In the genomic region with DNA sequence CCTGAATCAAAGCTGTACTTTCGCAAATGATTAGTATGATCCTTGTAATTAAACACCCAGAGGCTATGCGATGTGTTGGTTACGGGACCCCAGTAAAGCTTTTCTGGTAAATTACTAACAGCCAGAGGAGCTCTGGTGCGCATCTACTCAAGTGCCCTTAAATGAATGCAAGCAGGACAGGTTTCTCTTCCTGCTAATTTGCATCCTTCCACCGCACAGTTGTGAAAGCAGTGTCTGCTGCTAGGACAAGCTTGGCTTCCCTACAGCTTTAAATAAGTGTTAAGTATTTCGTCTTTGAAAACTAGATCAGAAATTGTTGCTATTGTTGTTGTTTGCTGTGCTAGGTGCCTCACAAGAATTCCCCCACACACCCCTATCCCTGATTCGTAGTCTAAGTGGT, we compare ENCODE assay signal across 23 mouse cellular contexts.
DNase-seq lines count a peak whose midpoint lies in the region; ATAC-seq and TF ChIP-seq lines count a peak whose summit lies in the region.
"Had no signal": no experiment of that assay in that cellular context is flagged by ENCODE, and none has a peak within 500 bp of the region (broad histone marks: within the 10 kb centered on the region; RNA-seq: fewer than 3 reads in every experiment).

No protein-coding gene starts in this region.

- no peak overlapping the region for H3K4me2 ChIP-seq in neural tube, embryonic 15.5 days
- H3K4me2 ChIP-seq: heart, embryonic 11.5 days; hindbrain, embryonic 13.5 days had no signal

- TF ChIP-seq CTCF in spleen, adult 2 months (IDR thresholded peaks at IDR 0.05; ENCODE audit: extremely low read depth, insufficient read depth, insufficient read length, insufficient replicate concordance): no peak

- no peaks in the 10 kb centered on the region for H3K27me3 ChIP-seq in spleen, adult 2 months (ENCODE audit: control insufficient read depth, insufficient read depth, low read length)
- H3K27me3 ChIP-seq in neural tube, embryonic 15.5 days (replicated peaks): no peaks in the 10 kb centered on the region
- H3K27me3 ChIP-seq: hindbrain, embryonic 13.5 days had no signal

- no peaks in the 10 kb centered on the region for H3K4me1 ChIP-seq in spleen, adult 2 months (ENCODE audit: control insufficient read depth, insufficient read depth, insufficient read length)
- H3K4me1 ChIP-seq in neural tube, embryonic 15.5 days: no peaks in the 10 kb centered on the region
- H3K4me1 ChIP-seq: hindbrain, embryonic 10.5 days; hindbrain, embryonic 13.5 days had no signal

- no peak for TF ChIP-seq POLR2A in spleen, adult 2 months (IDR thresholded peaks at IDR 0.05; ENCODE audit: low read depth, low read length)

- H3K9me3 ChIP-seq in neural tube, embryonic 15.5 days (replicated peaks): no peaks in the 10 kb centered on the region

- DNase-seq in spleen, adult 2 months (ENCODE audit: low read depth in 1 of 2, low spot score in 2 of 2): peak; percentile 11 to 12
- no peak for DNase-seq in spleen, adult 18-20 months
- DNase-seq in B cell, adult 2 months: peak; percentile 6 to 24
- no peak for DNase-seq in layer of hippocampus, postnatal 10 days (ENCODE audit: low spot score in 2 of 2)
- DNase-seq in thymus, postnatal 0 days (ENCODE audit: low spot score): no peak
- DNase-seq: adrenal gland, adult 8-10 months; adrenal gland, postnatal 25 days; cerebellum, adult 11-12 months; cerebellum, adult 8-10 months; cerebellum, postnatal 10 days; cerebellum, postnatal 36 days; forebrain, postnatal 0 days; gastrocnemius, adult 2 months; gastrocnemius, postnatal 14 days; heart, adult 2 months had no signal

- ATAC-seq in granulocyte monocyte progenitor cell, adult 5-6 weeks (replicated peaks; ENCODE audit: poor library complexity, severe bottlenecking): peak; percentile 17; the same call in 1 of the 2 replicates
- ATAC-seq in neutrophil, adult 5-6 weeks (ENCODE audit: extremely low read depth, insufficient number of reproducible peaks, low FRiP score, poor library complexity, severe bottlenecking): peak; percentile 70
- no peak for ATAC-seq in neural tube, embryonic 15.5 days (ENCODE audit: low FRiP score)
- ATAC-seq: forebrain, embryonic 14.5 days; forebrain, postnatal 0 days; hindbrain, embryonic 16.5 days had no signal

- no peaks in the 10 kb centered on the region for H3K36me3 ChIP-seq in spleen, adult 2 months (ENCODE audit: control insufficient read depth, insufficient read depth, low read length)
- H3K36me3 ChIP-seq in neural tube, embryonic 15.5 days: no peaks in the 10 kb centered on the region
- H3K36me3 ChIP-seq: hindbrain, embryonic 10.5 days; hindbrain, embryonic 13.5 days had no signal

- no peak overlapping the region for H3K27ac ChIP-seq in spleen, adult 2 months (ENCODE audit: insufficient read depth, low read length)
- H3K27ac ChIP-seq in neural tube, embryonic 15.5 days (replicated peaks): no peak overlapping the region
- H3K27ac ChIP-seq: gastrocnemius, adult 2 months; heart, adult 2 months; hindbrain, embryonic 10.5 days; hindbrain, embryonic 13.5 days had no signal

- H3K9ac ChIP-seq in neural tube, embryonic 15.5 days (replicated peaks): no peak overlapping the region
- H3K9ac ChIP-seq: forebrain, postnatal 0 days; hindbrain, embryonic 13.5 days had no signal

- no peak overlapping the region for H3K4me3 ChIP-seq in spleen, adult 2 months (ENCODE audit: extremely low read depth, insufficient read depth, insufficient read length)
- no peak overlapping the region for H3K4me3 ChIP-seq in neural tube, embryonic 15.5 days (replicated peaks)
- H3K4me3 ChIP-seq: gastrocnemius, adult 2 months; heart, adult 2 months; hindbrain, embryonic 10.5 days; hindbrain, embryonic 13.5 days had no signal

- 61% methylated on average over 7 of the region's 7 CpGs for WGBS in spleen, adult 2 months
- 85% methylated on average over 7 of the region's 7 CpGs for WGBS in neural tube, embryonic 15.5 days

Comparison
In these comparisons a context has a peak if more than half of its experiments do, and no peak if none do; other contexts are left out.
1. DNase-seq: peak in spleen, adult 2 months (2 of 2) and B cell, adult 2 months (2 of 2); none in spleen, adult 18-20 months (0 of 2), layer of hippocampus, postnatal 10 days (0 of 2) and thymus, postnatal 0 days (single experiment).